Comparison of ENCODE assay signal across 8 mouse cellular contexts in genomic region chr14:99298385-99299021, GRCm38 (mm10). TPM values are rescaled to one million over a fixed set of nuclear protein-coding genes. Genes with fewer than 3 reads are reported as not detected.
A peak's percentile ranks its signal among the peaks of the same experiment; 100 is the strongest.
DNase-seq lines count a peak whose midpoint lies in the region; ATAC-seq and TF ChIP-seq lines count a peak whose summit lies in the region.

TSS of gene Klf5 (plus strand) at chr14:99298691.

- peak; percentile 98 for ATAC-seq in embryonic facial prominence, embryonic 11.5 days (replicated peaks; ENCODE audit: insufficient number of reproducible peaks, low FRiP score, low TSS enrichment, low read depth)
- ATAC-seq in granulocyte monocyte progenitor cell, adult 5-6 weeks (replicated peaks; ENCODE audit: poor library complexity, severe bottlenecking) = peak; percentile 97
- ATAC-seq in intestine, postnatal 0 days = peak; percentile 98
- ATAC-seq in midbrain, embryonic 11.5 days (ENCODE audit: low FRiP score) = peak; percentile 99

- no peak for TF ChIP-seq CTCF in intestine, postnatal 0 days (IDR thresholded peaks at IDR 0.05; ENCODE audit: low read depth)

- peak within 1 kb of the TSS; percentile 64 for H3K9ac ChIP-seq in embryonic facial prominence, embryonic 11.5 days (replicated peaks; ENCODE audit: low read length)
- H3K9ac ChIP-seq in intestine, postnatal 0 days (ENCODE audit: low read depth, low read length) = peak within 1 kb of the TSS; percentile 99
- H3K9ac ChIP-seq in midbrain, embryonic 11.5 days (ENCODE audit: low read length) = peak within 1 kb of the TSS; percentile 63

- H3K4me3 ChIP-seq in embryonic facial prominence, embryonic 11.5 days (ENCODE audit: low read depth, low read length) = peak within 1 kb of the TSS; percentile 61
- peak within 1 kb of the TSS; percentile 92 for H3K4me3 ChIP-seq in intestine, postnatal 0 days (ENCODE audit: low read depth, low read length)
- peak within 1 kb of the TSS; percentile 66 for H3K4me3 ChIP-seq in midbrain, embryonic 11.5 days (ENCODE audit: low read depth, low read length)

- peak within 1 kb of the TSS; percentile 97 for H3K4me2 ChIP-seq in embryonic facial prominence, embryonic 11.5 days (ENCODE audit: low read depth, low read length)
- peak within 1 kb of the TSS; percentile 86 for H3K4me2 ChIP-seq in intestine, postnatal 0 days (replicated peaks; ENCODE audit: low read depth)
- H3K4me2 ChIP-seq in midbrain, embryonic 11.5 days = peak within 1 kb of the TSS; percentile 94

- H3K9me3 ChIP-seq in embryonic facial prominence, embryonic 11.5 days (replicated peaks; ENCODE audit: control insufficient read depth, low read length) = no peaks in the 10 kb centered on the region
- H3K9me3 ChIP-seq in intestine, postnatal 0 days (ENCODE audit: control insufficient read depth) = no peaks in the 10 kb centered on the region
- no peaks in the 10 kb centered on the region for H3K9me3 ChIP-seq in midbrain, embryonic 11.5 days (ENCODE audit: control insufficient read depth, low read length)

- 0 out of 2 replicates have a peak, but pooled peaks cover 3% of the 10 kb centered on the region for H3K4me1 ChIP-seq in embryonic facial prominence, embryonic 11.5 days (ENCODE audit: control insufficient read depth, insufficient read depth, low read length)
- H3K4me1 ChIP-seq in intestine, postnatal 0 days (replicated peaks; ENCODE audit: control insufficient read depth, insufficient read depth, low read length) = no peaks in the 10 kb centered on the region
- no peaks in the 10 kb centered on the region; the same call in 1 of the 2 replicates for H3K4me1 ChIP-seq in midbrain, embryonic 11.5 days (ENCODE audit: control insufficient read depth, insufficient read depth, low read length)

- peak; percentile 96 for DNase-seq in adrenal gland, postnatal 25 days
- peak; percentile 93 for DNase-seq in embryonic facial prominence, embryonic 11.5 days (ENCODE audit: low spot score)
- DNase-seq in left cerebral cortex, postnatal 36 days (ENCODE audit: low spot score in 2 of 2) = peak; percentile 91 to 92
- DNase-seq in midbrain, embryonic 11.5 days (ENCODE audit: low spot score, missing footprints) = peak; percentile 96
- peak; percentile 87 for DNase-seq in right cerebral cortex, postnatal 4 days
- peak; percentile 96 for DNase-seq in yolk sac, embryonic 10.5 days (ENCODE audit: low spot score)

- WGBS in embryonic facial prominence, embryonic 11.5 days = under 1% methylated on average over 34 of the region's 67 CpGs
- under 1% methylated on average over 58 of the region's 67 CpGs for WGBS in intestine, postnatal 0 days
- 1% methylated on average over 67 of the region's 67 CpGs for WGBS in midbrain, embryonic 11.5 days

- intact Hi-C loops in left cerebral cortex, postnatal 36 days (cut with DNase I) = loop anchor here (5.0 kb wide), 1 partner anchor 594 kb away; no protein-coding TSS in a partner anchor

- H3K27me3 ChIP-seq in embryonic facial prominence, embryonic 11.5 days (ENCODE audit: control insufficient read depth, insufficient read depth, low read length) = peaks cover 3% of the 10 kb centered on the region
- no peaks in the 10 kb centered on the region for H3K27me3 ChIP-seq in intestine, postnatal 0 days (replicated peaks; ENCODE audit: control insufficient read depth, insufficient read depth, low read length)
- peaks cover 34% of the 10 kb centered on the region for H3K27me3 ChIP-seq in midbrain, embryonic 11.5 days (ENCODE audit: control insufficient read depth, insufficient read depth, low read length)

- H3K27ac ChIP-seq in embryonic facial prominence, embryonic 11.5 days (replicated peaks; ENCODE audit: low read depth, low read length) = no peak within 1 kb of the TSS; the same call in 1 of the 2 replicates
- H3K27ac ChIP-seq in intestine, postnatal 0 days (ENCODE audit: low read depth, low read length) = peak within 1 kb of the TSS; percentile 93
- no peak within 1 kb of the TSS for H3K27ac ChIP-seq in midbrain, embryonic 11.5 days (ENCODE audit: low read depth, low read length)

- H3K36me3 ChIP-seq in embryonic facial prominence, embryonic 11.5 days (replicated peaks; ENCODE audit: control insufficient read depth, insufficient read depth, low read depth, low read length) = no peaks in the 10 kb centered on the region
- 0 out of 2 replicates have a peak, but pooled peaks cover 8% of the 10 kb centered on the region for H3K36me3 ChIP-seq in intestine, postnatal 0 days (ENCODE audit: control insufficient read depth, insufficient read depth)
- H3K36me3 ChIP-seq in midbrain, embryonic 11.5 days (ENCODE audit: control insufficient read depth, insufficient read depth, low read length) = no peaks in the 10 kb centered on the region

RNA-seq across cellular contexts. Expression of gene Klf5, which starts in this region (rescaled TPM):
- total RNA-seq in adrenal gland, postnatal 25 days (2021) = 5.7 and 6.9 TPM in 2 replicates
- 4.2 and 4.8 TPM in 2 replicates for polyA plus RNA-seq in embryonic facial prominence, embryonic 11.5 days (2014; fragmentation: Nextera tagmentation; extraction: Ambion mirVana)
- 0.41 and 2.0 TPM in 2 replicates for total RNA-seq in granulocyte monocyte progenitor cell, adult 5-6 weeks (2014; fragmentation: Nextera tagmentation)
- total RNA-seq in granulocyte monocyte progenitor cell, adult 5-6 weeks (2017) = 0.77 and 1.5 TPM in 2 replicates
- 87.6 and 93.7 TPM in 2 replicates for polyA plus RNA-seq in intestine, postnatal 0 days (2015; fragmentation: Nextera tagmentation; extraction: Ambion mirVana)
- total RNA-seq in left cerebral cortex, postnatal 36 days (2021) = 10 to 100 TPM; 15.2 to 15.8 TPM
- 2.9 and 3.4 TPM in 2 replicates for polyA plus RNA-seq in midbrain, embryonic 11.5 days (2014; fragmentation: Nextera tagmentation; extraction: Ambion mirVana)

Comparison
In these comparisons a context has a peak if more than half of its experiments do, and no peak if none do; other contexts are left out.
1. RNA of gene Klf5 (polyA plus RNA-seq): 87.6 to 93.7 TPM in intestine, postnatal 0 days; 4.2 to 4.8 TPM in embryonic facial prominence, embryonic 11.5 days and 2.9 to 3.4 TPM in midbrain, embryonic 11.5 days; every median in the first group is over 10 times any median in the second.
2. Peak in every context shown above with its lines, with median percentiles within 50 percentile points of each other: DNase-seq, ATAC-seq, H3K4me2 ChIP-seq, H3K4me3 ChIP-seq and H3K9ac ChIP-seq.